Mouse (Mus musculus) CH12.LX (cell line): ENCODE measurements around the gene Dbt.

Source experiments
- CTCF ChIP-seq, 2 experiments: IDR thresholded peaks in 1 of 2; conservative IDR thresholded peaks in 1 of 2; 2 replicates each; pipeline ENCODE4 v1.5.1; 2011 to 2012; ENCODE audit warnings: low read depth in 2 of 2, low read length in 2 of 2, improper control_type of control experiment in 1 of 2, inconsistent platforms in 1 of 2, mild to moderate bottlenecking in 1 of 2, moderate library complexity in 1 of 2
- MEF2A ChIP-seq: IDR thresholded peaks from 2 replicates; pipeline ENCODE4 v1.6.1; 2014; ENCODE audit warnings: low read depth, mild to moderate bottlenecking, inconsistent platforms, low read length, improper control_type of control experiment, borderline replicate concordance
- POLR2A ChIP-seq: IDR thresholded peaks from 2 replicates; pipeline ENCODE4 v1.6.1; 2011; ENCODE audit warnings: low read depth, mild to moderate bottlenecking, improper control_type of control experiment, low read length
- POLR2AphosphoS2 ChIP-seq: IDR thresholded peaks from 2 replicates; pipeline ENCODE4 v1.6.1; 2011; ENCODE audit warnings: low read depth, low read length, improper control_type of control experiment

DNA sequence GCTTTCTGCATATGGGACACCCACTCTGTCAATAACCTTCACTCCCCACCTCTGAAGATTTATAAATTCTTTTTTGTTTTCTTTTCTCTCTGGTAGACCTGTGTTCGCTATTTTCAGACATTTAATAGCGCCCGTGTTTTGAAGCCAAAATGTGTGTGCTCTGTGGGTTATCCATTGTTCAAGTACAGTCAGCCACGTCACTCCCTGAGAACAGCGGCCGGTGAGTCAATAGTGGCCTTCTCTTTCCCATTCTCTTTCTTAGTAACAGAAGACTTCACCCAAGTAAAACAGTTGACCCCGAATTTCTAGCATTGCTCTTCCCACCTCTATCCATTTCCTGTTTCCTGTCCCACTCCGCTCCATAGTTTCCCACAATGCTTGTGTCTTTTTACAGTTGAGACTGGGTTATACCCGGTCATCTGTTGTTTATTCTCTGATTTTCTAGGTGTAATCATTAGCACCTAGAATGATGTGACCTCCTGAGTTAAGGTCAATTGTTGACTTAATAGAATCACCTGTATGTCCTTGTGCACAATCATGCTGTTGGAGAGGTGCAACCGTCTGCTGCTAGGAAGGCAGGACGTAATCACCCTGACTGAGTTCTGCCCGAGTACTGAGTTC lies 7.4 kb downstream of the Dbt start:
- TF ChIP-seq CTCF (conservative IDR thresholded peaks at IDR 0.05 in 1 of 2, IDR thresholded peaks at IDR 0.05 in 1 of 2; ENCODE audit: low read depth in 2 of 2, low read length in 2 of 2) (no peak), POLR2AphosphoS2 (no peak), POLR2A (no peak), MEF2A (no peak)
